Mouse (Mus musculus): ENCODE data around the gene Nr4a1.
A peak's percentile ranks its signal among the peaks of the same experiment; 100 is the strongest.

Nr4a1 gene

DNA sequence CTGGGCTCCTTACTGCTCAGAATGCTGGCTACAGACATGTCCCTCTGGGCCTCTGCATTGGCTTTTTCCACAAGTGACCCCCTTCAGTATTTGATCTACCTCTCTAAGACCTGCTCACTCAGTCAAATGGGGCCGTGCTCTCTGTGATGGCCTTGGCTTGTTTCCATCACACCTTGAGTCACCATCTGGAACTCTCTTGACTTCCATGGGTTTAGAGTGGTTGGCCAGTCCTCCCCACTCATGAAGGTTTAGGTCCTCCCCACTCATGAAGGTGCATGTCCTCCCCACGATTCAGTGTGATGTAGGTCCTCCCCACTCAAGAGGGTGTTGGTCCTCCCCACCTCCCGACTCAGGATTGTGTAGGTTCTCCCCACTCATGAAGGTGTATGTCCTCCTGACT lies 20.9 kb upstream of the Nr4a1 start:
- no peak for DNase-seq (ENCODE audit: low read depth, low spot score)

- no peak for DNase-seq (ENCODE audit: low read depth, low spot score)
These were observed 20.3 kb upstream of the Nr4a1 start for GRCm38 (mm10) chr15:101233641-101234275.

DNA sequence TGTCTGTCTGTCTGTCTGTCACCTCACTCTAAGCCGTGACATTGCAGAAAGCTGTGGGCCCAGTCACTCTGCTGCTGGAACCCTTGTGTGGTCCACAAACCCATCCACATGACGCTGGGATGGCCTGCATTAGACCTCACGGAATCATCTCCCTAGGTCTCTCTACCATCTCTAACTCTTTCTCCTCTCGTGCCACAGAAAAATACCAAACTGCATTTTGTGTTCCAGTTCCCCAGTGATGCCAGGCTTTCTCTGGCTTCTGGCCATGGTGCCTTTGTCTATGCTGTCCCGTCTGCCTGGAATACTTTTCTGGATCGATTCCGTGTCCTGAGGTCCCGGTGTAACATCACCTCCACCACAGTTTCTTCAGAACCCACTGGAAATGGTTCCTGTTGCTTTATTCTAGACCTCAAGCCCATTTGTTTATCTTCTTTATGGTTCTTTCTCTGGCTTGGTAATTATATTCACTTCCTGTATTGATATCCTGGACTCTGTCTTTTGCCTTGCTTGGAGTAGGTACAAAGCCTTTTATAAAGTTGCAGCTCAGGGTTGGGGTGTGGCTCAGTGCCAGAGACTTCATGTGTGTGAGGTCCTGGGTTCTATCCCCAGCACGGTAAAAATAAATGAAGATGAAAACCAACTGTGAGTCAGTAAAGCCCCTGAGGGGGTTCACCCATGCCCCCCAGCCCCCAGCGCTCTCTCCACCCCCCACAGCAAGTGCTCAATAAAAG lies 19.3 kb upstream of the Nr4a1 start:
- no peak for DNase-seq (ENCODE audit: low read depth, low spot score)

DNA sequence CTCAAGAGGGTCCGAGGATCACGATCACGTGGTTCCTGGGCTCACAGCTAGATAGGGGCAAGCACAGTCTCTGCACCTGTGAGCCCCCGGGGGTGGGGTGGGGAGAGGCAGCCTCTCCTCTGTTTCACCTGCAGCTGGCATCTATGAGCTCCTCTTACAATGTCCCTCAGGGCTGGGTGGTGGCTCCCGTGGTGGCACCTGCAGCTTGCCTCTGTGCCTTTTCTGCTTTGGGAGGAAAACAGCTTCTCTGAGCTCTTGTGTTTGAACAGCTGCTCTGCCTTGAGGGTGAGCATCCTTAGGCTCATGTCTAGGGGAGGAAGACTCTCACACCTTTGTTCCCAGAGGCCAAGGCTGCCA lies 18.7 kb upstream of the Nr4a1 start:
- DNase-seq (ENCODE audit: low read depth, low spot score), result no peak

DNA sequence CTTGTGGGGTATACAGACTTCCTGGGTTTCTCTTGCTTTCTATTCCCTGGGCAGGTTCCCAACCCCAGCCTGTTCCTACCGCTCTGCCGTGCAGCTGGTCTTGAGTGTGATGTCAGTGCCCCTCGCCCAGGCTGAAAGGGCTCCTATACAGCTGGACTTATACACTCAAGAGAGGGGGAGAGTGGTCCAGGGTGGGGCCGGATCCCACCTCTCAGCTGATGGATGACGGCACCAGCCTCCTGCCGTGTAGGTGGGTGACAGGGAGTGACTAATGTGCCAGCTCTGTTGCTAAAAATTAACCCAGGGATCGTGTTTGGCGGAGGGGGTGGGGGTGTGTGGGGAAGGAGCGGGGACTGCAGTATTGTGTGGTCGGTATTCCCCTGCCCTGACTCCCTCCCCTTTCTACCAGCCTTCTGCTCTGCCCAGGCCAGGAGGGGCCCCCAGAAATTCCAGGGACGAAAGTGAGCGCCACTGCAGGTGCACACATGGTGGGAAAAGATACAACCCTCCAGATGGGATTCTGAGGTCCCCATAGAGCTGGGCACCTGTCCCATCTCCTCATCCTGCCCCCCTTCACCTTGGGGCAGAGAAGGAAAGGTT lies 18.2 kb upstream of the Nr4a1 start:
- no peak for DNase-seq (ENCODE audit: low read depth, low spot score)

GRCm38 (mm10) chr15:101236878-101237277 lies 17.2 kb upstream of the Nr4a1 start:
- no peak for DNase-seq (ENCODE audit: low read depth, low spot score)

GRCm38 (mm10) chr15:101238885-101239511 lies 15.1 kb upstream of the Nr4a1 start:
- DNase-seq (ENCODE audit: low read depth, low spot score), result no peak

GRCm38 (mm10) chr15:101239821-101240220 lies 14.2 kb upstream of the Nr4a1 start:
- DNase-seq (ENCODE audit: low read depth, low spot score), result no peak

- peak; percentile 17 for DNase-seq (ENCODE audit: low read depth, low spot score)
These were observed 13.3 kb upstream of the Nr4a1 start for GRCm38 (mm10) chr15:101240799-101241204.

- DNase-seq (ENCODE audit: low read depth, low spot score), result no peak
These were observed 12.8 kb upstream of the Nr4a1 start for GRCm38 (mm10) chr15:101241236-101241635.

GRCm38 (mm10) chr15:101241853-101242252 lies 12.2 kb upstream of the Nr4a1 start:
- no peak for DNase-seq (ENCODE audit: low read depth, low spot score)

DNA sequence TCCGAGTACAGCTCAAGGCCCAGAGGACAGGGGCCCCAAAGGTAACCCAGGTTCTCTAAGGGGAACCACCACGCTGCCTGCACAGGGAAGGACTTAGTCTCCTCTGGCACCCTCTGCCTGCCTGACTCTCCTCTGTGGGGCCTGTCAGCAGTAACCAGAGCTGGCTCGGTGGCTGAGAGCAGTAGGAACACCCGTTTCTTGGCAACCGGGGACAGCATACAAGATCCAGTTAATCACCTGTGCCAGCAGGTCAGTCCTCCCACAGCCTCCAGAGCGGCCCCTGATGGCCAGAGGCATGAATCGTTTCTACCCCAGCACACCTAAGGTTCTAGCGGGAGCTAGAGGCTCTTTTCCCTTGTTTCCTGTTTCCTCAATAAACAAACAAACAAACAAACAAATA lies 11.4 kb upstream of the Nr4a1 start:
- no peak for DNase-seq (ENCODE audit: low read depth, low spot score)

DNA sequence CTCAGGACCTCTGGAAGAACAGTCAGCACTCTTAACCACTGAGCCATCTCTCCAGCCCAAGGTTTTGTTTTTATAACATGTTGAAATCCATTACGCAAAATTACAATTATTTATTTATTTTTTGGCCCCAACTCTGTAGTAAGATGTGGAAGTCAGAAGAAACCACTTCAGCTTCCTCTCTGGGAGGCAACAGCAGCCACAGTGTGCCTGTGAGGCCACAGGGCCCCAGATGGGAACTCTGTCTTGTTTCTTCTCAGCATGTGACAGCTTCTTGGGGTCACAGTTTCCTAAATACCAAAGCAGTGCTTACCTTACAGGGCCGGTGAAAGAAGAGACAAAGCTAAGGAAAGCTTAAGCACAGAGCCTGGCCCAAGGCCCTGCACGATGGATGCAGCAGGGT lies 10.1 kb upstream of the Nr4a1 start:
- no peak for DNase-seq (ENCODE audit: low read depth, low spot score)

DNA sequence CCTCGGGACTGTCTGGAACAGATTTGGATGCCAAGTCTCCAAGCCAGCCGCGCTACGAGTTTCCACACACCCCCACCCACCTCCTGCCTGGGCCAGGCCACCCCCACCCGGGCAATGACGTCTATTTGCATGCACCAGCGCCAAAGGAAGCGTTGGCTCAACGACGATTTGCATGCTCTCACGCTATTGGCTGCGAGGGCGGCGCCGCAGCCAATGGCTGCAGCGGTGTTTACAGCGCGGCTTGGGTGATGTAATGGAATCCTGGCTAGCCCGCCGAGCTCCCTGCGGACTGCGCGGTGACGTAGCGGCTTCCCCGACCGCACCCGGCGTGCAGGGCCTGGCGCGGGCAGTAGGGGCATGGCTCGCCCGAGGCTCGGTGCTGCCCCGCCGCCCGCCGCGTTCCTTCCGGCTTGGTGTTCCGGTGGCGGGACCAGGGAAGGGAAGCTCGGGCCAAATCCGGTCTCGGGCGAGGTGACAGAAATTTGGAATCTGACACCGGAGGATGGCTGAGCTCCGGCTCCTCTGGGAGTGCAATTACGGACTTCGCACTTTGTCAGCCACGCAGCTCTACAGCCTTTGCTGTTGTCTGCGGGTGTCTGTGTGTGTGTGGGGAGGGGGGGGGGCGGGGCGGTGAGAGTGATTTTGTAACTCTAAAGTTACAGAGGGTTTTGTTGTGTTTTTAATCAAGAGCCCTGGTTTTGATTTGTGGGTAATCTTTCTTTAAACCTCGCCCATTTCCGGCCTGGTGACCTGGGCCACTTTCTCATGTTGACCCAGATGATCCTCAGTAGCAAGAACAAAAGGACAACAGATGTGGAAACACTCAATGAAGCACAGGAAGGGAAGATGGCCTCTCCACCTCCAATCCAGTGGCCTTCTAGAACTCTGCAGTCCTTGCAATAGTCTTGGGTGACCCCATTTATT lies 7.6 kb upstream of the Nr4a1 start:
- DNase-seq (ENCODE audit: low read depth, low spot score), result peak; percentile 50

DNA sequence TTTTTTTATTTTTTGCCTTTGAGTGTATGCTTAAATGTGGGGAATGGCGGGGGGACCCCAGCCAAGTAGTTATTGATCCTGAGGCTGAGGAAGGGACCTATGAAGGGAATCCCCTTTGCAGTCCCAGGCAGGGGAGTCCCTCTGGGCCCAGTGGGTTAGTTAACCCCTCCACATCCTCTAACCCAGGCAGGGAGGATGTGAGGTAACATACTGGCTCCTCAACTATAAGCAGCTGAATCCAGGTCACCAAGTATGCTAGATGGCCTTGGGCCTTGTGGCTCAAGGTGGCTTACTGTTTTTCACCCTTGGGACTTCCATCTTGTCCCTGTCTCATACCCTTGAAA lies 6.9 kb upstream of the Nr4a1 start:
- no peak for DNase-seq (ENCODE audit: low read depth, low spot score)

DNA sequence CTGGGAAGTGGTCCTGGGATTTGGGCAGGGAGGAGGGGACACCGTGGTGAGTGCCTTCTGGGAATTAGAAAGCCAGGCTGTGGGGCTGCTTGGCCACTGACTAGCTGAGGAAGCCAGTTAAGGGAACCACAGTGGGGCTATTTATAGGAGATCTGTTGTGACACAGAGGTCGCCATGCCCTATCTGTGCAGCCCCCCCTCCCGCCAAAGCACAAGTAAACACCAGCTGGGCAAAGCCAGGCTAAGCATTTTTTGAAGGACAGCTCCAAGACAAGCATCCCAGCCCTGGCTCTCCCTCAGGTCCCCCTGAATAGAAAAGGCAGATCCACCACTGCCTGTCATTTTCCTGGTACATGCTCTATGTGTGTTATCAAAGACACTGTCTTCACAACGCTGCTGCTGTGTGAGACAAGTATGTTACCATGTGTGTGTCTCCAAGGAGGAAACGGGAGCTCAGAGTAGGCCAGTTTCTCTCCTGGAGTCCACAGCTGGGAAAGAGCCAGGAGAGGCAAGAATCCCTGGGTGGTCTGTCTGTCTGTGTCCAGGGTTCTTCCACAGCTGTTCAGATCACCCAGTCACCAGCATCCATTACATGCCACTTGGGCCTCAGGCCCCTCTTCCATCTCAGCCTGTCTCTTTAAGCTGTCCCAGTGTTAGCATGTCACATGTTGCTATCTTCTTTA lies 5.9 kb upstream of the Nr4a1 start:
- no peak for DNase-seq (ENCODE audit: low read depth, low spot score)

- DNase-seq (ENCODE audit: low read depth, low spot score), result no peak
These were observed 3.8 kb upstream of the Nr4a1 start for GRCm38 (mm10) chr15:101250220-101250800.

- DNase-seq (ENCODE audit: low read depth, low spot score), result no peak
These were observed 2.1 kb upstream of the Nr4a1 start for GRCm38 (mm10) chr15:101251930-101252329.

GRCm38 (mm10) chr15:101252614-101253013 lies 1.5 kb upstream of the Nr4a1 start:
- no peak for DNase-seq (ENCODE audit: low read depth, low spot score)

DNA sequence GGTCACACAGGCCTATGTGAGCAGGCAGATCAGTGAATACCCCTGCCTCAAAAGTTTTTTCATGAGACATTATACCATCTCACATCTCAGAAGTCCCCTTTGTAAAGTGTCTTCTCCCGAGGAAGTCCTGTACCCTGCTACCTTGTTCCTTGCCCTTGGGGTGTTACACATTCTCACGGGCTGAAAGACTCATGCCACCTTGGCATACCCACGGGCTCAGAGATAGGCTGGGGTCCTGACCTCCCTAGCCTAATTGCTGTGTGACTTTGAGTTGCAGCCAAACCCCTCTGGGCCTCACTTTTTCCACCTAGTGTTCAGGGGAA lies 545 bp upstream of the Nr4a1 start:
- DNase-seq (ENCODE audit: low read depth, low spot score), result no peak
